In genomic region chr12:27082624-27083023, GRCm38 (mm10) we compare ENCODE assay signal across 8 mouse cellular contexts.
DNase-seq lines count a peak whose midpoint lies in the region; ATAC-seq lines count a peak whose summit lies in the region.

No protein-coding gene starts in this region.

- peak overlapping the region; percentile 20 for H3K4me3 ChIP-seq in midbrain, embryonic 11.5 days (ENCODE audit: low read depth, low read length)

- ATAC-seq in frontal cortex, adult (ENCODE audit: low TSS enrichment): peak; percentile 94
- peak; percentile 94 for ATAC-seq in midbrain, embryonic 11.5 days (ENCODE audit: low FRiP score)

- intact Hi-C loops in gastrocnemius, postnatal 14 days (cut with DNase I; ENCODE audit: low total_unique reads): no loop called here

- peak overlapping the region; percentile 50 for H3K4me2 ChIP-seq in midbrain, embryonic 11.5 days

- H3K36me3 ChIP-seq in midbrain, embryonic 11.5 days (ENCODE audit: control insufficient read depth, insufficient read depth, low read length): no peaks in the 10 kb centered on the region

- WGBS in midbrain, embryonic 11.5 days: 0% methylated on average over 8 of the region's 8 CpGs

- peaks cover 39% of the 10 kb centered on the region for H3K4me1 ChIP-seq in midbrain, embryonic 11.5 days (ENCODE audit: control insufficient read depth, insufficient read depth, low read length)

- DNase-seq in gastrocnemius, postnatal 10 days: peak; percentile 15
- DNase-seq in gastrocnemius, postnatal 14 days: no peak
- DNase-seq in WW6 (ENCODE audit: low read depth, low spot score): peak; percentile 77
- peak; percentile 61 to 64 for DNase-seq in layer of hippocampus, postnatal 36 days
- peak; percentile 98 for DNase-seq in midbrain, embryonic 11.5 days (ENCODE audit: low spot score, missing footprints)
- DNase-seq in yolk sac, embryonic 10.5 days (ENCODE audit: low spot score): peak; percentile 60
- DNase-seq in thymus, postnatal 0 days (ENCODE audit: low spot score): no peak

- peak overlapping the region; percentile 77 for H3K9ac ChIP-seq in midbrain, embryonic 11.5 days (ENCODE audit: low read length)

- H3K27me3 ChIP-seq in midbrain, embryonic 11.5 days (ENCODE audit: control insufficient read depth, insufficient read depth, low read length): no peaks in the 10 kb centered on the region

- peak overlapping the region; percentile 99 for H3K27ac ChIP-seq in midbrain, embryonic 11.5 days (ENCODE audit: low read depth, low read length)

- no peaks in the 10 kb centered on the region for H3K9me3 ChIP-seq in midbrain, embryonic 11.5 days (ENCODE audit: control insufficient read depth, low read length)

Comparison
In these comparisons a context has a peak if more than half of its experiments do, and no peak if none do; other contexts are left out.
1. DNase-seq: peak in gastrocnemius, postnatal 10 days (single experiment), WW6 (single experiment), layer of hippocampus, postnatal 36 days (2 of 2), midbrain, embryonic 11.5 days (single experiment) and yolk sac, embryonic 10.5 days (single experiment); none in gastrocnemius, postnatal 14 days (single experiment) and thymus, postnatal 0 days (single experiment).